Mouse (Mus musculus) CH12.LX (cell line): Measurements from ENCODE around the gene Ubash3b. TPM values are rescaled to one million over a fixed set of nuclear protein-coding genes. Genes with fewer than 3 reads are reported as not detected.

Experiments
- DNase-seq: peaks from one replicate; pipeline ENCODE4 v3.0.0-alpha.2; 2013; ENCODE audit errors: extremely low read depth
- H3K27ac ChIP-seq: 2 replicates; pipeline ENCODE4 v1.5.1; 2012; ENCODE audit warnings: low read depth, mild to moderate bottlenecking, control low read depth, moderate library complexity; ENCODE audit not compliant: insufficient read depth
- H3K27me3 ChIP-seq: replicated peaks from 2 replicates; pipeline ENCODE3; 2012; ENCODE audit warnings: inconsistent platforms
- H3K36me3 ChIP-seq, 2 experiments: replicated peaks in 1 of 2; 2 replicates each; pipeline versions ENCODE3 to v1.6.1; 2012; ENCODE audit warnings: inconsistent platforms in 1 of 2, low read length in 1 of 2, mild to moderate bottlenecking in 1 of 2, mixed read lengths in 1 of 2, moderate library complexity in 1 of 2; ENCODE audit not compliant: control insufficient read depth in 1 of 2, insufficient read depth in 1 of 2
- H3K4me1 ChIP-seq, 2 experiments: 2 replicates each; pipeline ENCODE4 v1.6.1; 2012; ENCODE audit warnings: inconsistent platforms in 1 of 2, moderate library complexity in 1 of 2; ENCODE audit not compliant: insufficient read depth in 2 of 2, control insufficient read depth in 1 of 2
- H3K4me2 ChIP-seq: 2 replicates; pipeline ENCODE4 v1.6.1; 2012; ENCODE audit warnings: low read depth, mild to moderate bottlenecking, control low read depth; ENCODE audit not compliant: poor library complexity, insufficient read depth, severe bottlenecking
- H3K4me3 ChIP-seq, 3 experiments: fragments of 150-350 bp in 1 of 3; sonication (generic) in 1 of 3; replicated peaks in 1 of 3; 2 replicates each; pipeline versions ENCODE3 to v1.5.1; 2011 to 2012; ENCODE audit warnings: low read depth in 2 of 3, low read length in 2 of 3, mild to moderate bottlenecking in 2 of 3, moderate library complexity in 2 of 3, control low read depth in 1 of 3, improper control_type of control experiment in 1 of 3, inconsistent platforms in 1 of 3, mixed read lengths in 1 of 3; ENCODE audit not compliant: poor library complexity in 1 of 3
- H3K79me2 ChIP-seq: replicated peaks from 2 replicates; pipeline ENCODE4 v1.6.1; 2012; ENCODE audit warnings: mild to moderate bottlenecking, moderate library complexity; ENCODE audit not compliant: control insufficient read depth, poor library complexity, insufficient read depth, severe bottlenecking; ENCODE audit errors: extremely low read depth
- H3K9ac ChIP-seq: 2 replicates; pipeline ENCODE4 v1.6.1; 2012; ENCODE audit warnings: low read depth, mild to moderate bottlenecking, control low read depth, moderate library complexity; ENCODE audit not compliant: insufficient read depth
- H3K9me3 ChIP-seq: replicated peaks from 2 replicates; pipeline ENCODE3; 2012; ENCODE audit warnings: low read length, inconsistent platforms, mixed read lengths
- BHLHE40 ChIP-seq: IDR thresholded peaks from 2 replicates; pipeline ENCODE4 v1.6.1; 2011; ENCODE audit warnings: mild to moderate bottlenecking, low read depth, low read length, improper control_type of control experiment
- CHD1 ChIP-seq: IDR thresholded peaks from 2 replicates; pipeline ENCODE4 v1.6.1; 2012; ENCODE audit warnings: low read depth, low read length, improper control_type of control experiment, inconsistent platforms
- CHD2 ChIP-seq: IDR thresholded peaks from 2 replicates; pipeline ENCODE4 v1.6.1; 2011; ENCODE audit warnings: low read length, improper control_type of control experiment
- CTCF ChIP-seq, 2 experiments: IDR thresholded peaks in 1 of 2; conservative IDR thresholded peaks in 1 of 2; 2 replicates each; pipeline ENCODE4 v1.5.1; 2011 to 2012; ENCODE audit warnings: low read depth in 2 of 2, low read length in 2 of 2, improper control_type of control experiment in 1 of 2, inconsistent platforms in 1 of 2, mild to moderate bottlenecking in 1 of 2, moderate library complexity in 1 of 2
- E2F4 ChIP-seq: IDR thresholded peaks from 2 replicates; pipeline ENCODE4 v1.6.1; 2011; ENCODE audit warnings: low read depth, low read length, improper control_type of control experiment; ENCODE audit not compliant: insufficient replicate concordance
- ELF1 ChIP-seq: IDR thresholded peaks from 2 replicates; pipeline ENCODE4 v1.6.1; 2014; ENCODE audit warnings: low read depth, mild to moderate bottlenecking, inconsistent platforms, low read length, improper control_type of control experiment
- EP300 ChIP-seq: IDR thresholded peaks from 2 replicates; pipeline ENCODE4 v1.6.1; 2011; ENCODE audit warnings: low read length, improper control_type of control experiment
- ETS1 ChIP-seq: conservative IDR thresholded peaks from 2 replicates; pipeline ENCODE4 v1.6.1; 2012; ENCODE audit warnings: low read depth, mild to moderate bottlenecking, inconsistent platforms, low read length, improper control_type of control experiment, moderate library complexity
- GABPA ChIP-seq: IDR thresholded peaks from 2 replicates; pipeline ENCODE4 v1.6.1; 2012; ENCODE audit warnings: low read depth, low read length, improper control_type of control experiment, inconsistent platforms; ENCODE audit not compliant: insufficient replicate concordance
- HCFC1 ChIP-seq: IDR thresholded peaks from 2 replicates; pipeline ENCODE4 v1.6.1; 2012; ENCODE audit warnings: low read depth, mild to moderate bottlenecking, inconsistent platforms, low read length, improper control_type of control experiment
- IRF4 ChIP-seq: IDR thresholded peaks from 2 replicates; pipeline ENCODE4 v1.6.1; 2014; ENCODE audit warnings: low read depth, mild to moderate bottlenecking, inconsistent platforms, low read length, improper control_type of control experiment
- JUN ChIP-seq: IDR thresholded peaks from 2 replicates; pipeline ENCODE4 v1.6.1; 2011; ENCODE audit warnings: low read depth, mild to moderate bottlenecking, low read length, improper control_type of control experiment, moderate library complexity; ENCODE audit not compliant: insufficient read depth
- JUND ChIP-seq: conservative IDR thresholded peaks from 2 replicates; pipeline ENCODE4 v1.6.1; 2011; ENCODE audit warnings: low read depth, low read length, improper control_type of control experiment
- KAT2A ChIP-seq: IDR thresholded peaks from 2 replicates; pipeline ENCODE4 v1.6.1; 2012; ENCODE audit warnings: low read length, improper control_type of control experiment, inconsistent platforms; ENCODE audit not compliant: insufficient replicate concordance
- MAFK ChIP-seq: IDR thresholded peaks from 2 replicates; pipeline ENCODE4 v1.6.1; 2011; ENCODE audit warnings: low read length, improper control_type of control experiment; ENCODE audit not compliant: insufficient replicate concordance
- MAX ChIP-seq: IDR thresholded peaks from 2 replicates; pipeline ENCODE4 v1.6.1; 2011; ENCODE audit warnings: low read length, improper control_type of control experiment
- MAZ ChIP-seq: IDR thresholded peaks from 2 replicates; pipeline ENCODE4 v1.6.1; 2012; ENCODE audit warnings: low read depth, mild to moderate bottlenecking, inconsistent platforms, low read length, improper control_type of control experiment, moderate library complexity
- MEF2A ChIP-seq: IDR thresholded peaks from 2 replicates; pipeline ENCODE4 v1.6.1; 2014; ENCODE audit warnings: low read depth, mild to moderate bottlenecking, inconsistent platforms, low read length, improper control_type of control experiment, borderline replicate concordance
- MXI1 ChIP-seq: IDR thresholded peaks from 2 replicates; pipeline ENCODE4 v1.6.1; 2011; ENCODE audit warnings: mild to moderate bottlenecking, low read depth, low read length, improper control_type of control experiment
- MYC ChIP-seq: IDR thresholded peaks from 2 replicates; pipeline ENCODE4 v1.6.1; 2011; ENCODE audit warnings: low read depth, mild to moderate bottlenecking, improper control_type of control experiment, low read length
- NELFE ChIP-seq: IDR thresholded peaks from 2 replicates; pipeline ENCODE4 v1.6.1; 2011; ENCODE audit warnings: low read depth, low read length, improper control_type of control experiment
- NRF1 ChIP-seq: IDR thresholded peaks from 2 replicates; pipeline ENCODE4 v1.6.1; 2014; ENCODE audit warnings: low read depth, mild to moderate bottlenecking, inconsistent platforms, low read length, improper control_type of control experiment, moderate library complexity
- PAX5 ChIP-seq: IDR thresholded peaks from 2 replicates; pipeline ENCODE4 v1.6.1; 2012; ENCODE audit warnings: low read length, inconsistent platforms, mixed read lengths
- RAD21 ChIP-seq: IDR thresholded peaks from 2 replicates; pipeline ENCODE4 v1.6.1; 2011; ENCODE audit warnings: low read depth, mild to moderate bottlenecking, low read length, improper control_type of control experiment, moderate library complexity
- RCOR1 ChIP-seq: conservative IDR thresholded peaks from 2 replicates; pipeline ENCODE4 v1.6.1; 2012; ENCODE audit warnings: low read depth, mild to moderate bottlenecking, inconsistent platforms, low read length, improper control_type of control experiment
- SIN3A ChIP-seq: IDR thresholded peaks from 2 replicates; pipeline ENCODE4 v1.6.1; 2012; ENCODE audit warnings: low read length, improper control_type of control experiment, inconsistent platforms
- SMC3 ChIP-seq: IDR thresholded peaks from 2 replicates; pipeline ENCODE4 v1.6.1; 2011; ENCODE audit warnings: low read depth, low read length, improper control_type of control experiment
- TBP ChIP-seq: conservative IDR thresholded peaks from 2 replicates; pipeline ENCODE4 v1.6.1; 2011; ENCODE audit warnings: low read depth, low read length, improper control_type of control experiment
- TCF12 ChIP-seq: IDR thresholded peaks from 2 replicates; pipeline ENCODE4 v1.6.1; 2014; ENCODE audit warnings: low read depth, mild to moderate bottlenecking, inconsistent platforms, low read length, improper control_type of control experiment
- UBTF ChIP-seq: IDR thresholded peaks from 2 replicates; pipeline ENCODE4 v1.6.1; 2012; ENCODE audit warnings: low read depth, mild to moderate bottlenecking, inconsistent platforms, low read length, improper control_type of control experiment, moderate library complexity
- USF1 ChIP-seq: IDR thresholded peaks from 2 replicates; pipeline ENCODE4 v1.6.1; 2014; ENCODE audit warnings: low read depth, mild to moderate bottlenecking, inconsistent platforms, low read length, improper control_type of control experiment
- ZC3H11A ChIP-seq: IDR thresholded peaks from 2 replicates; pipeline ENCODE4 v1.6.1; 2012; ENCODE audit warnings: low read depth, mild to moderate bottlenecking, inconsistent platforms, low read length, improper control_type of control experiment
- ZKSCAN1 ChIP-seq: IDR thresholded peaks from 2 replicates; pipeline ENCODE4 v1.6.1; 2012; ENCODE audit warnings: low read depth, inconsistent platforms, low read length, improper control_type of control experiment, borderline replicate concordance
- ZMIZ1 ChIP-seq: IDR thresholded peaks from 2 replicates; pipeline ENCODE4 v1.6.1; 2012; ENCODE audit warnings: low read depth, mild to moderate bottlenecking, inconsistent platforms, low read length, improper control_type of control experiment
- ZNF384 ChIP-seq: IDR thresholded peaks from 2 replicates; pipeline ENCODE4 v1.6.1; 2012; ENCODE audit warnings: low read depth, low read length, improper control_type of control experiment, inconsistent platforms
- dilution Hi-C: fragments of 300-500 bp; cut with MboI; formaldehyde crosslinking; loops from 2 replicates; pipeline ENCODE4 v1.14.3; 2020; ENCODE audit warnings: low sequenced_read_pairs; ENCODE audit not compliant: extremely low pct_unique_long_range_greater_than_20kb, extremely low pct_ligation_motif_present
- in situ Hi-C: fragments of 300-500 bp; cut with MboI; formaldehyde crosslinking; loops from 3 replicates; pipeline ENCODE4 v1.14.3; 2019; ENCODE audit warnings: low sequenced_read_pairs, low pct_ligation_motif_present, low pct_unique_long_range_greater_than_20kb, mixed read lengths
- polyA plus RNA-seq: library from polyadenylated mRNA; unstranded; fragments of >175 nt; gene quantifications from 2 replicates; pipeline ENCODE4 v1.2.1, GENCODE M21; 2012; ENCODE audit warnings: low read depth; ENCODE audit not compliant: insufficient read length
- total RNA-seq, 2 experiments: library from RNA; depleted of rRNA; stranded (reverse); fragments of 300-350 nt in 1 of 2; fragments of >200 nt in 1 of 2; gene quantifications; 2 replicates each; pipeline ENCODE4 v1.2.3; 2012 to 2014

The Ubash3b gene
- total and polyA plus RNA-seq, 3 experiments = 2.8 to 4.6 (median 4.2) TPM

GRCm38 (mm10) chr9:41072786-41073185, 88.7 kb downstream of the Ubash3b start (continued):
- TF ChIP-seq ELF1 (0 out of 2 replicates have a peak, but pooled peaks have one; percentile 21), HCFC1 (peak; percentile 44; the same call in 1 of the 2 replicates), MAFK (no peak), SMC3 (no peak), MAX (peak; percentile 50; the same call in 1 of the 2 replicates), UBTF (no peak), ZMIZ1 (peak; percentile 36; the same call in 1 of the 2 replicates), IRF4 (peak; percentile 66), EP300 (peak; percentile 37; the same call in 1 of the 2 replicates), ZNF384 (no peak), CHD2 (no peak)
- TF ChIP-seq, all 38 proteins: peak for 17

GRCm38 (mm10) chr9:41071906-41072511, 89.5 kb downstream of the Ubash3b start:
- H3K27me3 ChIP-seq = no peaks in the 10 kb centered on the region
- H3K4me1 ChIP-seq = peaks cover 8 to 29% of the 10 kb centered on the region in 2 experiments
- no peaks in the 10 kb centered on the region for H3K79me2 ChIP-seq
- peak overlapping the region; percentile 16 to 44 (median 33) for H3K4me3 ChIP-seq
- H3K27ac ChIP-seq = peak overlapping the region; percentile 88
- dilution Hi-C loops = no loop called here
- no peaks in the 10 kb centered on the region for H3K9me3 ChIP-seq
- peak overlapping the region; percentile 78 for H3K4me2 ChIP-seq
- peak; percentile 85 for DNase-seq
- H3K9ac ChIP-seq = peak overlapping the region; percentile 44
- peaks cover 0 to 1% of the 10 kb centered on the region in 2 experiments for H3K36me3 ChIP-seq
- in situ Hi-C loops = no loop called here
- no peak for TF ChIP-seq JUND
- TF ChIP-seq USF1 = no peak
- no peak for TF ChIP-seq ZKSCAN1
- no peak for TF ChIP-seq CTCF (conservative IDR thresholded peaks at IDR 0.05 in 1 of 2, IDR thresholded peaks at IDR 0.05 in 1 of 2; ENCODE audit: low read depth in 2 of 2, low read length in 2 of 2)
- TF ChIP-seq TCF12 = peak; percentile 34; the same call in 1 of the 2 replicates
- TF ChIP-seq ZMIZ1 = no peak
- no peak for TF ChIP-seq E2F4
- no peak for TF ChIP-seq PAX5
- no peak for TF ChIP-seq MAZ
- TF ChIP-seq BHLHE40 = no peak
- no peak for TF ChIP-seq MXI1
- TF ChIP-seq NELFE = no peak
- TF ChIP-seq CHD2 = no peak
- TF ChIP-seq MAFK = no peak
- TF ChIP-seq HCFC1 = no peak
- TF ChIP-seq KAT2A = no peak
- TF ChIP-seq ELF1 = no peak
- TF ChIP-seq GABPA = no peak
- TF ChIP-seq MEF2A = no peak
- no peak for TF ChIP-seq CHD1
- no peak for TF ChIP-seq RCOR1
- TF ChIP-seq JUN = no peak
- peak; percentile 72 for TF ChIP-seq TBP
- TF ChIP-seq MYC = peak; percentile 82
- peak; percentile 63 for TF ChIP-seq MAX
- no peak for TF ChIP-seq ZC3H11A
- no peak for TF ChIP-seq NRF1
- no peak; the same call in 1 of the 2 replicates for TF ChIP-seq SIN3A
- no peak for TF ChIP-seq UBTF
- no peak for TF ChIP-seq ETS1
- peak; percentile 10; the same call in 1 of the 2 replicates for TF ChIP-seq EP300
- TF ChIP-seq RAD21 = no peak
